Mouse (Mus musculus) bone marrow macrophage, adult 2 months (primary cell): ENCODE data around the gene Dut. TPM values are rescaled to one million over a fixed set of nuclear protein-coding genes. Genes with fewer than 3 reads are reported as not detected.

Experiments used
- H3K27ac ChIP-seq: 2 replicates; pipeline ENCODE4 v1.5.1; 2012; ENCODE audit warnings: low read depth, low read length; ENCODE audit not compliant: insufficient read depth
- H3K4me1 ChIP-seq: 2 replicates; pipeline ENCODE4 v1.6.1; 2012; ENCODE audit warnings: low read length; ENCODE audit not compliant: control insufficient read depth, insufficient read depth
- H3K4me3 ChIP-seq: 2 replicates; pipeline ENCODE4 v1.5.1; 2012; ENCODE audit warnings: mild to moderate bottlenecking, low read length, moderate library complexity; ENCODE audit not compliant: insufficient read depth
- CTCF ChIP-seq: IDR thresholded peaks from 2 replicates; pipeline ENCODE4 v1.5.1; 2012; ENCODE audit warnings: low read depth, mild to moderate bottlenecking, low read length, moderate library complexity
- POLR2A ChIP-seq: IDR thresholded peaks from 2 replicates; pipeline ENCODE4 v1.6.1; 2012; ENCODE audit warnings: mild to moderate bottlenecking, low read depth, low read length, borderline replicate concordance
- polyA plus RNA-seq: library from polyadenylated mRNA; stranded (reverse); fragments of >200 nt; gene quantifications from 2 replicates; pipeline ENCODE4 v1.2.4, GENCODE M21; 2012; ENCODE audit not compliant: missing spikeins, insufficient read depth, insufficient read length

The Dut gene
- polyA plus RNA-seq, 1 experiment: 19.4 TPM

DNA sequence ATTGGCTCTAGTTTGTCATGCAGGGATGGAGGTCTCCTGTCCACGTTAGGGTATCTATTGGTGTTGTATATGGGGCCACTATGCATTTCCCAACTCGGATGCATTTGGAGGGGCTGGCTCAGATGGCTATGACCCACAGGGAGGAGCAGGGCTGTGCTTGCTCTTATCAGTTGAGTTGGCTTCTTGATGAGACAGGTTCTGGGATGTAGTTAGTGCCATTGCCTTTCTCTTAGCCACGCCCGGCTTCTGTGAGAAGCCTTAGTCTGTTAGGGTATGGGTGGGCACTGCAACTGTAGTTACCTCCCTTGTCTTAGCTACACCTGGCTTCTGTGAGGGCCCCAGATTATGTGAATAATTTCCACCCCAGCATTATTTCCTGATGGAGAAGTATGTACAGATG, 14.8 kb upstream of the Dut start:
- Histone ChIP-seq H3K4me1 (no peaks in the 10 kb centered on the region), H3K4me3 (no peak overlapping the region), H3K27ac (no peak overlapping the region)
- no peak for TF ChIP-seq CTCF
- no peak for TF ChIP-seq POLR2A

DNA sequence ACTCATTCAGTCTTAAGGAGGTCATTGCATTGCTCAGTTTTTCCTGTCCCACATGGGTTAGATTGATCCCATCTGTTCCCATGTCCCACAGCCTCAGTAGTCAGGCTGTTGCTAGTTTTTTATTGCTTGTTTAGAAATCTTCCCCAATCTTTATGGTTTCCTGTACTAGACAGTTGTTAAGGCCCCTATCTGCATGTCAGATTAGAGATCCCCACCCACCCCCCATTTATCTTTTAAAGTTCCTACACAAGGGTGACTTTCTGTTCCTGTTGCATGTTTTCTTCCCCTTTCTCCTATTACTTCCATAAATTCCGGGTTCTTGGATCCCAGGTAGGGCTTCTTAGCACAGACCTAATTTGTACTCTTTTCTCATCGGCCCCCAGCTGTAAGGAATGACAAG, 13.5 kb upstream of the Dut start:
- no peak for TF ChIP-seq POLR2A
- no peak for TF ChIP-seq CTCF
- no peak overlapping the region for H3K4me3 ChIP-seq
- H3K27ac ChIP-seq: no peak overlapping the region
- H3K4me1 ChIP-seq: no peaks in the 10 kb centered on the region

DNA sequence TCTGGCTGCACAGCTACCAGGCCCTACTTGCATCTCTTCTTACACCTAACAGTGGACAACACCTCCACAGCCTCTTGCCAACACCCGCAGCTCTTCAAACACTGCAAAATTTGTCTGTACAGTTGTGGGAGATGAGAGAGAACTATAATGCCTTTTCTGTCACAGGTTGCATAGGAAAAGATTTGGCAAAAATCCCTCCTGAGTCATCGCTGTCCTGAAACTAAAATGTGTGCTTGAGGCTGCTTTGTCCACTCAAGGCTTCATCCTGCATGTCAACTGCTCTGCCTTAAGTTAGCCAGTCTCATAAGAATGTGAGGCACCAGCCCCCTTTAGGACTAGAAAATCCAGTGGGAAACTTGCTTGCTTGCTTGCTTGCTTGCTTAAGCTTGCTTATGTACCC, 12.9 kb upstream of the Dut start:
- no peak overlapping the region for H3K27ac ChIP-seq
- TF ChIP-seq CTCF: no peak
- no peak for TF ChIP-seq POLR2A
- no peak overlapping the region for H3K4me3 ChIP-seq
- no peaks in the 10 kb centered on the region for H3K4me1 ChIP-seq

DNA sequence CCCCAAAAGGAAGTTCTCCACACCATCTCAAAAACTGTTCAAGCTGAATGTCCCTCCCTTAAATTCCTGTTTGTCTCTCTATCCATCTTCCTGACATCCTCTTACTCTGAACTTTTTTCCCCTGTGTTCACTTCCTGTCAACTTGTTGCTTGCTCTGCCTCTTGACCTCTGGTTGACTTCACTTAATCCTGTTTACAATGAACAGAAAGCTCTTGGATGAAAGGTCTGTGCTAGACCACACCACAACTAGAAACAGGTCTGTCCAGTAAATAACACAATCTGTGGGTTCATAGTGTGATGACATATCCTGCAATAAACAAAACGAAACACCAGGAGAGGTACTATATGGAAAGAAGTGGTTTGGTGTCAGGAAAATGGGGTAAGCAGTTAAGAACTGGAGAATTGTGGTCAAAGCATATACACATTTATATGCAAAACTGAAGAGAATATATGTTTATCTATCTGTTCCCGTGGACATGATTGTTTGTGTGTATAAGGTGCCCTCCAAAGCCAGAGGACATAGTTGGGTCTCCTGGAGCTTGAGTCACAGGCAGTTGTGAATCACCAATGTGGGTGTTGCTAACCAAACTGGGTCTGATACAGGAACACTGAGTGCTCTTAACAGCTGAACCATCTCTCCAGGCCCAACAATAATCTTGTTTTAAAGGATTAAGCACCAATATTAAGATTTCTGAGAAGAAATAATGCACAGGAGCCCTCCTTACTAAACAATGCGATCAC, 1.3 kb upstream of the Dut start:
- H3K4me3 ChIP-seq: no peak overlapping the region
- TF ChIP-seq POLR2A (no peak), CTCF (no peak)
- H3K27ac ChIP-seq: no peak overlapping the region
- peaks cover 16% of the 10 kb centered on the region; the same call in 1 of the 2 replicates for H3K4me1 ChIP-seq

DNA sequence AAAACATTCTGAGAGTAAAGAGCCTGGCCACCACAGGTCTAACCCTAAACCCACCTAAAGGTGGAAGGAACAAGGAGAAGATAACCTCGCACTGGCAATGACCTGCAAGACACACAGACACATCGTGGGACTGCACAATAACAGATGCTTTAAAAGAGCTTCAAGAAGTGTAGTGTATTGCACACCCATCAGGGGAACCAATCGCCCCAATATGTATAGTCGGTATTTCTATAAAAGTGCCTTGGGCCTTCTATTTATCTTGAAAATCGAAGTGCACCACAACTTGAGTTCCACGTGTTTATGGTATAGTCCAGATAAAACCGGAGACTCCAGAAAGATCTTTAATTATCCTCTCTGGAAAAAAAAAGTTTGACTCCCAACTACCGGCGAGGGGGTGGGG, 321 bp upstream of the Dut start:
- no peak for TF ChIP-seq POLR2A
- no peak for TF ChIP-seq CTCF
- H3K4me1 ChIP-seq: peaks cover 16% of the 10 kb centered on the region; the same call in 1 of the 2 replicates
- peak overlapping the region; percentile 48 for H3K4me3 ChIP-seq
- H3K27ac ChIP-seq: no peak overlapping the region

DNA sequence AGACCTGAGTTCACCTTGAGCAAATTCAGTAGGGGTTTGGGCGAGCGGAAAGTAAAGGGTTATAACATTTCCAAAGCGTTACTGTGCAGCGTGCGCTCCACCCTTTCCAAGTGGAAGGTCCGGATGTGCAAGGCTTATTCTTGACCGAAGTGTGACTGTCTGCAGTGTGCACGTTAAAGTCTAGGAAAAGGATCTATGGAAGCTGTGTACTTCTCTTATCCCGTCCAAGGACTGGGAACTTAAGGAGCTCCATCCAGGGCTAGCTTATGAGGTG, 909 bp downstream of the Dut start:
- H3K4me3 ChIP-seq: peak overlapping the region; percentile 95
- H3K27ac ChIP-seq: peak overlapping the region; percentile 51; the same call in 1 of the 2 replicates
- TF ChIP-seq POLR2A (no peak), CTCF (no peak)
- H3K4me1 ChIP-seq: peaks cover 16% of the 10 kb centered on the region; the same call in 1 of the 2 replicates

DNA sequence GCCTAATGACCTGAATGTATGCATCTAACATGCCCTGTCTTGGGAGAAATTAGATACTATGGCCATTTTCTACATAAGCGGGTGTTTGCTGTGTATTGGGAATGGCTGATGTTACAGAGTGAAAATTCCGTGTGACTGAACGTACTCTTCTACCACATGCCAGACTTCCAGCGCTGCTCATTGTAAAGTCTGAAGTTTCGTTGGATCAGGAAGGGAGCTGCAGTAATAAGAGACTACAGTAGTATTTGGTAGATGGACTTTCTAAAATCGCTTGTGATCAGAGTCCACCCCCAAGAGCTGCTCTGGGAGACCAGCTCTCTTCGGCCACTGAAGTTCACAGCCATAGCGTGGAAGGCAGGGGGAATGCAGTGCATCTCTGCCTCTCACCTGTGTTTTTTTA, 1.3 kb downstream of the Dut start:
- peaks cover 16% of the 10 kb centered on the region; the same call in 1 of the 2 replicates for H3K4me1 ChIP-seq
- no peak overlapping the region for H3K27ac ChIP-seq
- TF ChIP-seq CTCF (no peak), POLR2A (no peak)
- H3K4me3 ChIP-seq: peak overlapping the region; percentile 95

DNA sequence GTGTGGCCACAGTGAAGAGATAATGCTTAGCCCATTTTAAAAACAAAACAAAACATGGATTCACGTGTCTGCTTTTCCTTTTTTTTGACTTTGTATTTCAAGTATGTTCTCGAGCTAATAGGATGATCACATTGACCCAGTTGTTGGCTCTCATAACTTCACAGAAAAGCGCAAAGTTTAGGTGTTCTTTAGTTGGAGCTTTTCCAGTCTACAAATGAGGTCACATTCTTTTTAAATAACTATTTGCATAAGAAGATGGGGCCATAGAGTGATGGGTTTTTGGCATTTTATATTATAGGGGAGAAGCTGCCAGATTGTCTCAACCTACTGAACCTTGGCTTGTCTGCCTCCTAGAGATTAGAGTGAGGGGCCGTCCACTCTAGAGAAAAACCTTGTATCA, 2.3 kb downstream of the Dut start:
- TF ChIP-seq CTCF (no peak), POLR2A (no peak)
- no peak overlapping the region for H3K4me3 ChIP-seq
- no peak overlapping the region for H3K27ac ChIP-seq
- H3K4me1 ChIP-seq: peaks cover 16% of the 10 kb centered on the region; the same call in 1 of the 2 replicates

DNA sequence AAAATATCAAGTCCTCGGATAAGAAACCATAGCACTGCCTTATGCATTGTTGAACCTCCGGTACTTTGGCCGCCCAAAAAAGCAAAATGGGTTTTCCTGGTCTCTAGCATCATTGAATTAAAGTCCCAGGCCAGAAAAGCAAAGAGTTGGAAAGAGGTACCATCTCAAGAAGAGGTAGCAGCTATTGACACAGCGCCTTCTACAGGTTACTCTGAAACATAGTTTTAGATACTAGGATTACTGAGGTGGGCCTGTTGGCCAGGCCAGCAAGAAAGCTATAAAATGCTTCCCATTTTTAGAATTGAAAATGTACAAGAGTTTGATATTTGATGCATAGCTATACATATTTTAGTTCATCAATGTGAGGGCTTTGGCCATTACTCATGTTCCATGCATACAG, 2.9 kb downstream of the Dut start:
- H3K4me1 ChIP-seq: peaks cover 16% of the 10 kb centered on the region; the same call in 1 of the 2 replicates
- TF ChIP-seq POLR2A (no peak), CTCF (no peak)
- no peak overlapping the region for H3K4me3 ChIP-seq
- no peak overlapping the region for H3K27ac ChIP-seq

DNA sequence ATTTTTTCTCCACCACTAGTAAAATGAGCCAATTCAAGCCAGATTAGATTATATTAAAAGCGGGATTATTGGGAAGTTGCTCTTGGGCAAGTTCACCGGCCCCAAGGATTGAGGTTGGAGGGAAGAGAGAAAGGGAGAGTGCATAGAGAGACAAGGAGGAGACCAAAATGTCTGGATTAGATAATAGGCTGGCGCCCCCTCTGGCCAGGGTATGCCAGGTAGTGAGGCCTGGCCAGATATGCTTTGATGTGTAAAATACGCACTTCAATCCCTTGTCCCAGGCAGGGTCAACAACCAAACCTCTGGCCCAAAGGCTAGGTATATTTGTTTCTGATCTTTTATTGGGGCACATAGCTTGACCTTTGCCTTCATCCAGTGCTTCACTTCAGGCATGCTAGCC, 4.8 kb downstream of the Dut start:
- TF ChIP-seq CTCF: 0 out of 2 replicates have a peak, but pooled peaks have one; percentile 10
- no peak for TF ChIP-seq POLR2A
- H3K4me1 ChIP-seq: peaks cover 7% of the 10 kb centered on the region; the same call in 1 of the 2 replicates
- H3K27ac ChIP-seq: no peak overlapping the region
- no peak overlapping the region for H3K4me3 ChIP-seq

DNA sequence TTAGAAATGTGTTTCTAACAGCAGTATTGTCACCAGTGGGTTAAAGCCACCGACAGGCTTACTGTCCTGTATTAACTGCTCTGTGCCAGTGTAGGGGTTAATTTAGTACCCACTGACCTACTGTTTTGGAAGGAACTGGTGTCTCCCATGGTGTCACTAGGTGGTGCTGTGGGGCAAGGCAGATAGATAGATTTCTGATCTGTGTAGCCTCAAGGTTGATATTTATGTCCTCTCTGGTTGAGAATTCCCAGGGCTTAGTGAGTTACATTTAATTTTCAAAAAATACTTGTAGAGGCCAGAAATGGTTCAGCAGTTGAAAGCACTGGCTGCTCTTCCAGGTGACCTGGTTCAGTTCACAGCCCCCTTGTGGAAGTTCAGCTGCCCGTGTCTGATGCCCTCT, 5.3 kb downstream of the Dut start:
- peaks cover 7% of the 10 kb centered on the region; the same call in 1 of the 2 replicates for H3K4me1 ChIP-seq

More for the DNA sequence above, 5.3 kb downstream of the Dut start:
- Histone ChIP-seq H3K4me3 (no peak overlapping the region), H3K27ac (no peak overlapping the region)
- TF ChIP-seq CTCF (peak; percentile 21; the same call in 1 of the 2 replicates), POLR2A (no peak)
